Mouse (Mus musculus) forebrain, embryonic 11.5 days (tissue): ENCODE data around the gene Tspear. TPM values are rescaled to one million over a fixed set of nuclear protein-coding genes. Genes with fewer than 3 reads are reported as not detected.
A peak's percentile ranks its signal among the peaks of the same experiment; 100 is the strongest.

Experiments used
- microRNA counts: library from miRNA; unstranded; fragments of <30 nt; microRNA quantifications from one replicate; lab custom pipeline; 2015
- microRNA-seq: library from miRNA; unstranded; fragments of <30 nt; microRNA quantifications from one replicate; pipeline ENCODE4, GENCODE M21; 2016; ENCODE audit not compliant: insufficient number of aligned reads
- polyA plus RNA-seq: library from polyadenylated mRNA; unstranded; fragments of >200 nt; fragmentation: Nextera tagmentation; extraction: Ambion mirVana; gene quantifications from 2 replicates; pipeline ENCODE4 v1.2.1, GENCODE M21; 2014

Gene Tspear
- polyA plus RNA-seq, 1 experiment from 2014 or later: 1.5 TPM

MicroRNAs within 50 kb of the gene (microRNA counts, 519-probe panel; counts per million panel counts)
- microRNA mmu-miR-1930 (lab: Ali Mortazavi, UCI): 31.2 counts per million

Small RNA genes within 50 kb of the gene (microRNA-seq; reads per million reads assigned to microRNA genes)
- gene Mir1930: 58.9 reads per million, percentile 29 among the genes with 10 or more reads in this experiment

Other genes starting within 250 kb of the Tspear start
- 40.6 and 41.9 TPM in 2 replicates for gene Fam207a, start 170.8 kb upstream of the Tspear start, polyA plus RNA-seq
- 1.2 and 1.3 TPM in 2 replicates for gene Itgb2, start 156.3 kb upstream of the Tspear start, polyA plus RNA-seq
- gene Pttg1ip, start 104.8 kb upstream of the Tspear start, polyA plus RNA-seq: 69.0 and 73.8 TPM in 2 replicates
- 336 and 367 TPM in 2 replicates for gene Sumo3, start 80.5 kb upstream of the Tspear start, polyA plus RNA-seq
- gene Gm49325, start 80.4 kb upstream of the Tspear start, polyA plus RNA-seq: not detected in 2 replicates
- 76.7 and 78.1 TPM in 2 replicates for gene Ube2g2, start 64.3 kb upstream of the Tspear start, polyA plus RNA-seq
- gene Gm19402, start 4.2 kb downstream of the Tspear start, polyA plus RNA-seq: not detected in 2 replicates
- gene Gm9508, start 10.7 kb downstream of the Tspear start, polyA plus RNA-seq: not detected in 2 replicates
- gene Gm10272, start 20.1 kb downstream of the Tspear start, polyA plus RNA-seq: not detected in 2 replicates
- not detected in 2 replicates for gene Gm10024, start 24.9 kb downstream of the Tspear start, polyA plus RNA-seq
- gene Gm10142, start 29.2 kb downstream of the Tspear start, polyA plus RNA-seq: not detected in 2 replicates
- not detected in 2 replicates for gene Krtap12-1, start 34.0 kb downstream of the Tspear start, polyA plus RNA-seq
- gene Gm10100, start 39.9 kb downstream of the Tspear start, polyA plus RNA-seq: not detected in 2 replicates
- gene Gm18596, start 56.1 kb downstream of the Tspear start, polyA plus RNA-seq: not detected in 2 replicates
- not detected in 2 replicates for gene Gm9736, start 64.8 kb downstream of the Tspear start, polyA plus RNA-seq
- gene Gm3233, start 73.1 kb downstream of the Tspear start, polyA plus RNA-seq: not detected in 2 replicates
- not detected in 2 replicates for gene Gm3238, start 84.8 kb downstream of the Tspear start, polyA plus RNA-seq
- not detected in 2 replicates for gene Gm7138, start 90.4 kb downstream of the Tspear start, polyA plus RNA-seq
- gene Gm3250, start 96.0 kb downstream of the Tspear start, polyA plus RNA-seq: not detected in 2 replicates
- gene Gm7137, start 101.6 kb downstream of the Tspear start, polyA plus RNA-seq: not detected in 2 replicates
- not detected in 2 replicates for gene Gm9639, start 108.5 kb downstream of the Tspear start, polyA plus RNA-seq
- gene Gm19668, start 112.6 kb downstream of the Tspear start, polyA plus RNA-seq: not detected in 2 replicates
- not detected in 2 replicates for gene Gm9507, start 125.3 kb downstream of the Tspear start, polyA plus RNA-seq
- gene Gm2696, start 128.1 kb downstream of the Tspear start, polyA plus RNA-seq: not detected in 2 replicates
- not detected in 2 replicates for gene Krtap10-4, start 140.5 kb downstream of the Tspear start, polyA plus RNA-seq
- not detected in 2 replicates for gene Krtap10-10, start 149.4 kb downstream of the Tspear start, polyA plus RNA-seq
- gene Gm36176, start 160.2 kb downstream of the Tspear start, polyA plus RNA-seq: not detected in 2 replicates
- gene Gm10318, start 166.3 kb downstream of the Tspear start, polyA plus RNA-seq: not detected in 2 replicates
- gene Gm3285, start 175.4 kb downstream of the Tspear start, polyA plus RNA-seq: not detected in 2 replicates
- 3.5 and 3.9 TPM in 2 replicates for gene Lrrc3, start 216.0 kb downstream of the Tspear start, polyA plus RNA-seq